Mouse (Mus musculus) heart, postnatal 0 days (tissue): Measurements from ENCODE around the gene Acp6. TPM values are rescaled to one million over a fixed set of nuclear protein-coding genes. Genes with fewer than 3 reads are reported as not detected.

Experiments used
- ATAC-seq: fragments of 200-750 bp; cut with Nextera tagmentation; 2 replicates; pipeline ENCODE4 v1.8.0; 2017; ENCODE audit warnings: low read depth, moderate number of reproducible peaks, moderate library complexity; ENCODE audit not compliant: insufficient read depth
- DNase-seq: peaks from one replicate; pipeline ENCODE4 v3.0.0-alpha.2; 2016; ENCODE audit warnings: low spot score
- H3K27ac ChIP-seq: fragments of 300-500 bp; sonication (generic); 2 replicates; pipeline ENCODE4 v1.5.1; 2014; ENCODE audit warnings: low read depth, mild to moderate bottlenecking
- H3K27me3 ChIP-seq: fragments of 300-500 bp; sonication (generic); 2 replicates; pipeline ENCODE4 v1.6.1; 2014; ENCODE audit warnings: low read length, mixed read lengths; ENCODE audit not compliant: control insufficient read depth, insufficient read depth
- H3K36me3 ChIP-seq: fragments of 300-500 bp; sonication (generic); replicated peaks from 2 replicates; pipeline ENCODE4 v1.6.1; 2014; ENCODE audit warnings: low read length, mixed read lengths; ENCODE audit not compliant: control insufficient read depth, insufficient read depth
- H3K4me1 ChIP-seq: fragments of 300-500 bp; sonication (generic); 2 replicates; pipeline ENCODE4 v1.6.1; 2014; ENCODE audit warnings: antibody characterized with exemption; ENCODE audit not compliant: control insufficient read depth, insufficient read depth
- H3K4me2 ChIP-seq: fragments of 300-500 bp; sonication (generic); 2 replicates; pipeline ENCODE4 v1.6.1; 2014; ENCODE audit warnings: low read depth, mild to moderate bottlenecking, low read length, moderate library complexity
- H3K4me3 ChIP-seq: fragments of 300-500 bp; sonication (generic); 2 replicates; pipeline ENCODE4 v1.5.1; 2014; ENCODE audit warnings: low read depth, low read length
- H3K9ac ChIP-seq: fragments of 300-500 bp; sonication (generic); replicated peaks from 2 replicates; pipeline ENCODE4 v1.6.1; 2014; ENCODE audit warnings: low read depth, low read length, mixed read lengths
- H3K9me3 ChIP-seq: fragments of 300-500 bp; sonication (generic); replicated peaks from 2 replicates; pipeline ENCODE4 v1.6.1; 2016; ENCODE audit warnings: low read length; ENCODE audit not compliant: control insufficient read depth
- CTCF ChIP-seq: IDR thresholded peaks from 2 replicates; pipeline ENCODE4 v1.5.1; 2016; ENCODE audit warnings: antibody characterized with exemption, control low read depth, low read depth
- EP300 ChIP-seq: IDR thresholded peaks from 2 replicates; pipeline ENCODE4 v1.6.1; 2016; ENCODE audit warnings: antibody characterized with exemption, low read depth
- WGBS: fragments of 180-500 bp; shearing (Covaris S2); extraction: QIAGEN DNeasy Blood & Tissue Kit; methylation state at CpG from one replicate; pipeline ENCODE4 v1.1.7; 2014; 5-methylcytosine and 5-hydroxymethylcytosine counted together
- polyA plus RNA-seq: library from polyadenylated mRNA; unstranded; fragments of >200 nt; fragmentation: Nextera tagmentation; extraction: Ambion mirVana; gene quantifications from 2 replicates; pipeline ENCODE4 v1.2.1, GENCODE M21; 2015
- total RNA-seq: library from RNA; depleted of rRNA; stranded (reverse); fragments of >200 nt; gene quantifications from 2 replicates; pipeline ENCODE4 v1.2.3, GENCODE M21; 2014; ENCODE audit warnings: low replicate concordance

Acp6 gene
- total and polyA plus RNA-seq, 2 experiments from 2014 or later = 46.3 to 57.5 TPM

GRCm38 (mm10) chr3:97199261-97199660 lies 40.7 kb downstream of the Acp6 start:
- TF ChIP-seq EP300 (no peak), CTCF (no peak)
- WGBS = 46% methylated on average over 4 of the region's 4 CpGs
- no peak for ATAC-seq

GRCm38 (mm10) chr3:97201943-97202342 lies 43.4 kb downstream of the Acp6 start:
- H3K4me3 ChIP-seq = no peak overlapping the region
- peak; percentile 87 for TF ChIP-seq CTCF
- TF ChIP-seq EP300 = no peak
- H3K9me3 ChIP-seq = no peaks in the 10 kb centered on the region
- no peak overlapping the region for H3K9ac ChIP-seq
- no peaks in the 10 kb centered on the region for H3K4me1 ChIP-seq
- H3K4me2 ChIP-seq = no peak overlapping the region
- H3K27ac ChIP-seq = no peak overlapping the region
- no peaks in the 10 kb centered on the region for H3K27me3 ChIP-seq
- DNase-seq (peak; percentile 73), ATAC-seq (peak; percentile 49; the same call in 1 of the 2 replicates)
- peaks cover 25% of the 10 kb centered on the region for H3K36me3 ChIP-seq
- 46% methylated on average over 5 of the region's 5 CpGs for WGBS

More at GRCm38 (mm10) chr3:97199261-97199660, 40.7 kb downstream of the Acp6 start:
- Histone ChIP-seq H3K4me3 (no peak overlapping the region), H3K4me2 (no peak overlapping the region), H3K4me1 (no peaks in the 10 kb centered on the region), H3K9ac (no peak overlapping the region), H3K27ac (no peak overlapping the region), H3K27me3 (no peaks in the 10 kb centered on the region), H3K36me3 (no peaks in the 10 kb centered on the region), H3K9me3 (no peaks in the 10 kb centered on the region)
- DNase-seq = no peak

- Histone ChIP-seq H3K9me3 (no peaks in the 10 kb centered on the region), H3K4me3 (no peak overlapping the region), H3K36me3 (peaks cover 42% of the 10 kb centered on the region), H3K4me1 (no peaks in the 10 kb centered on the region), H3K27me3 (no peaks in the 10 kb centered on the region), H3K27ac (peak overlapping the region; percentile 19; the same call in 1 of the 2 replicates), H3K9ac (no peak overlapping the region), H3K4me2 (no peak overlapping the region)
- 54% methylated on average over 14 of the region's 14 CpGs for WGBS
- no peak for TF ChIP-seq EP300
- no peak for TF ChIP-seq CTCF
- DNase-seq (peak; percentile 18), ATAC-seq (no peak)
Observed at GRCm38 (mm10) chr3:97203880-97204279, 45.3 kb downstream of the Acp6 start.

- H3K27me3 ChIP-seq = no peaks in the 10 kb centered on the region
- peaks cover 64% of the 10 kb centered on the region for H3K36me3 ChIP-seq
- no peaks in the 10 kb centered on the region for H3K4me1 ChIP-seq
- no peak overlapping the region for H3K9ac ChIP-seq
- TF ChIP-seq CTCF (no peak), EP300 (no peak)
- H3K4me2 ChIP-seq = no peak overlapping the region
- H3K27ac ChIP-seq = no peak overlapping the region
- WGBS = 71% methylated on average over 3 of the region's 3 CpGs
- no peak overlapping the region for H3K4me3 ChIP-seq
- no peak for DNase-seq
- ATAC-seq = no peak
- no peaks in the 10 kb centered on the region for H3K9me3 ChIP-seq
Observed at GRCm38 (mm10) chr3:97206521-97206920, 47.9 kb downstream of the Acp6 start.

- H3K4me1 ChIP-seq = no peaks in the 10 kb centered on the region
- no peaks in the 10 kb centered on the region for H3K27me3 ChIP-seq
- H3K36me3 ChIP-seq = peaks cover 90% of the 10 kb centered on the region
- H3K4me2 ChIP-seq = no peak overlapping the region
- TF ChIP-seq EP300 (no peak), CTCF (no peak)
- no peak overlapping the region for H3K9ac ChIP-seq
- H3K4me3 ChIP-seq = no peak overlapping the region
- WGBS = 80% methylated on average over 9 of the region's 9 CpGs
- ATAC-seq = no peak
- no peak for DNase-seq
- H3K9me3 ChIP-seq = no peaks in the 10 kb centered on the region
- H3K27ac ChIP-seq = no peak overlapping the region
Observed at GRCm38 (mm10) chr3:97209351-97209750, 50.8 kb downstream of the Acp6 start.

GRCm38 (mm10) chr3:97211177-97211576 lies 52.6 kb downstream of the Acp6 start:
- H3K27me3 ChIP-seq = no peaks in the 10 kb centered on the region
- peaks cover 91% of the 10 kb centered on the region for H3K36me3 ChIP-seq
- no peak overlapping the region for H3K4me3 ChIP-seq
- DNase-seq = no peak
- H3K9ac ChIP-seq = no peak overlapping the region
- H3K4me1 ChIP-seq = peaks cover 7% of the 10 kb centered on the region
- WGBS = 64% methylated on average over 5 of the region's 5 CpGs
- TF ChIP-seq EP300 = no peak
- no peak for TF ChIP-seq CTCF
- ATAC-seq = no peak
- no peak overlapping the region for H3K27ac ChIP-seq
- no peak overlapping the region for H3K4me2 ChIP-seq
- no peaks in the 10 kb centered on the region for H3K9me3 ChIP-seq
